Mouse (Mus musculus) MEL (cell line): ENCODE measurements at regions not wholly inside any gene's neighbourhood (a gene's known extent, or its start where the extent isn't known, plus 50 kb on each side); places are given as distances from the start of the nearest gene placed in this dataset.

Source experiments
- DNase-seq: peaks from one replicate; pipeline ENCODE4 v3.0.0; 2011; ENCODE audit warnings: low read depth, low spot score
- H3K27ac ChIP-seq: 2 replicates; pipeline ENCODE4 v1.5.1; 2012; ENCODE audit warnings: low read depth, mild to moderate bottlenecking, control low read depth, low read length, moderate library complexity; ENCODE audit not compliant: control insufficient read depth
- H3K27me3 ChIP-seq, 2 experiments: fragments of 150-350 bp in 1 of 2; sonication (generic) in 1 of 2; 2 replicates each; pipeline ENCODE4 v1.6.1; 2012; ENCODE audit warnings: low read length in 2 of 2, mild to moderate bottlenecking in 2 of 2, improper control_type of control experiment in 1 of 2, moderate library complexity in 1 of 2; ENCODE audit not compliant: insufficient read depth in 2 of 2, control insufficient read depth in 1 of 2
- H3K36me3 ChIP-seq, 2 experiments: 2 replicates each; pipeline ENCODE4 v1.6.1; 2012 to 2014; ENCODE audit warnings: low read length in 2 of 2, improper control_type of control experiment in 1 of 2, inconsistent platforms in 1 of 2, mild to moderate bottlenecking in 1 of 2; ENCODE audit not compliant: insufficient read depth in 2 of 2, control insufficient read depth in 1 of 2
- H3K4me1 ChIP-seq, 2 experiments: fragments of 150-350 bp in 1 of 2; sonication (generic) in 1 of 2; 2 replicates each; pipeline ENCODE4 v1.6.1; 2012; ENCODE audit warnings: low read length in 2 of 2, improper control_type of control experiment in 1 of 2, mild to moderate bottlenecking in 1 of 2; ENCODE audit not compliant: insufficient read depth in 2 of 2, control insufficient read depth in 1 of 2
- H3K4me3 ChIP-seq, 2 experiments: fragments of 150-350 bp in 1 of 2; sonication (generic) in 1 of 2; 2 replicates each; pipeline ENCODE4 v1.5.1; 2012; ENCODE audit warnings: low read depth in 2 of 2, low read length in 2 of 2, mild to moderate bottlenecking in 2 of 2, moderate library complexity in 2 of 2, control low read depth in 1 of 2, improper control_type of control experiment in 1 of 2; ENCODE audit not compliant: control insufficient read depth in 1 of 2, insufficient read depth in 1 of 2
- H3K79me2 ChIP-seq: 2 replicates; pipeline ENCODE4 v1.6.1; 2012; ENCODE audit warnings: mild to moderate bottlenecking, low read length, moderate library complexity; ENCODE audit not compliant: control insufficient read depth, poor library complexity, insufficient read depth
- H3K9ac ChIP-seq: 2 replicates; pipeline ENCODE4 v1.6.1; 2012; ENCODE audit warnings: low read depth, mild to moderate bottlenecking, control low read depth, low read length, moderate library complexity; ENCODE audit not compliant: control insufficient read depth, poor library complexity, severe bottlenecking
- H3K9me3 ChIP-seq: fragments of 150-350 bp; sonication (generic); replicated peaks from 2 replicates; pipeline ENCODE4 v1.6.1; 2012; ENCODE audit warnings: mild to moderate bottlenecking, low read length, improper control_type of control experiment, moderate library complexity; ENCODE audit not compliant: insufficient read depth
- CHD2 ChIP-seq: IDR thresholded peaks from 2 replicates; pipeline ENCODE4 v1.6.1; 2011; ENCODE audit warnings: low read length, improper control_type of control experiment
- E2F4 ChIP-seq: IDR thresholded peaks from 2 replicates; pipeline ENCODE4 v1.6.1; 2011; ENCODE audit warnings: low read depth, low read length, improper control_type of control experiment, borderline replicate concordance
- ELF1 ChIP-seq: IDR thresholded peaks from 2 replicates; pipeline ENCODE4 v1.6.1; 2014; ENCODE audit warnings: low read depth, mild to moderate bottlenecking, inconsistent platforms, low read length, improper control_type of control experiment, moderate library complexity
- ETS1 ChIP-seq: IDR thresholded peaks from 2 replicates; pipeline ENCODE4 v1.6.1; 2012; ENCODE audit warnings: low read depth, mild to moderate bottlenecking, inconsistent platforms, low read length, improper control_type of control experiment, moderate library complexity
- GATA1 ChIP-seq: IDR thresholded peaks from 2 replicates; pipeline ENCODE4 v1.6.1; 2011; ENCODE audit warnings: low read depth, low read length, improper control_type of control experiment
- JUND ChIP-seq: IDR thresholded peaks from 2 replicates; pipeline ENCODE4 v1.6.1; 2011; ENCODE audit warnings: low read depth, mild to moderate bottlenecking, improper control_type of control experiment, low read length
- KAT2A ChIP-seq: conservative IDR thresholded peaks from 2 replicates; pipeline ENCODE4 v1.6.1; 2012; ENCODE audit warnings: low read depth, low read length, improper control_type of control experiment, inconsistent platforms
- MAX ChIP-seq: IDR thresholded peaks from 2 replicates; pipeline ENCODE4 v1.6.1; 2011; ENCODE audit warnings: low read length, improper control_type of control experiment
- MYB ChIP-seq: IDR thresholded peaks from 2 replicates; pipeline ENCODE4 v1.6.1; 2011; ENCODE audit warnings: mild to moderate bottlenecking, low read depth, low read length, improper control_type of control experiment
- MYC ChIP-seq: IDR thresholded peaks from 2 replicates; pipeline ENCODE4 v1.6.1; 2011; ENCODE audit warnings: low read depth, mild to moderate bottlenecking, low read length, improper control_type of control experiment, moderate library complexity
- NRF1 ChIP-seq: IDR thresholded peaks from 2 replicates; pipeline ENCODE4 v1.6.1; 2014; ENCODE audit warnings: low read depth, mild to moderate bottlenecking, inconsistent platforms, low read length, improper control_type of control experiment, moderate library complexity; ENCODE audit not compliant: poor library complexity, insufficient read depth, severe bottlenecking
- POLR2AphosphoS2 ChIP-seq: IDR thresholded peaks from 2 replicates; pipeline ENCODE4 v1.6.1; 2011; ENCODE audit warnings: low read length, improper control_type of control experiment
- RCOR1 ChIP-seq: IDR thresholded peaks from 2 replicates; pipeline ENCODE4 v1.6.1; 2012; ENCODE audit warnings: low read depth, mild to moderate bottlenecking, inconsistent platforms, low read length, improper control_type of control experiment
- SIN3A ChIP-seq: IDR thresholded peaks from 2 replicates; pipeline ENCODE4 v1.6.1; 2012; ENCODE audit warnings: low read length, improper control_type of control experiment, inconsistent platforms
- SMC3 ChIP-seq: IDR thresholded peaks from 2 replicates; pipeline ENCODE4 v1.6.1; 2011; ENCODE audit warnings: low read depth, low read length, improper control_type of control experiment
- TAL1 ChIP-seq: IDR thresholded peaks from 2 replicates; pipeline ENCODE4 v1.6.1; 2012; ENCODE audit warnings: mild to moderate bottlenecking, inconsistent platforms, low read length, moderate library complexity, mixed read lengths
- TCF12 ChIP-seq: IDR thresholded peaks from 2 replicates; pipeline ENCODE4 v1.6.1; 2014; ENCODE audit warnings: low read depth, mild to moderate bottlenecking, inconsistent platforms, low read length, improper control_type of control experiment, moderate library complexity
- ZKSCAN1 ChIP-seq: IDR thresholded peaks from 2 replicates; pipeline ENCODE4 v1.6.1; 2012; ENCODE audit warnings: low read depth, mild to moderate bottlenecking, inconsistent platforms, low read length, improper control_type of control experiment, moderate library complexity
- ZNF384 ChIP-seq: IDR thresholded peaks from 2 replicates; pipeline ENCODE4 v1.6.1; 2012; ENCODE audit warnings: low read depth, mild to moderate bottlenecking, inconsistent platforms, low read length, improper control_type of control experiment

DNA sequence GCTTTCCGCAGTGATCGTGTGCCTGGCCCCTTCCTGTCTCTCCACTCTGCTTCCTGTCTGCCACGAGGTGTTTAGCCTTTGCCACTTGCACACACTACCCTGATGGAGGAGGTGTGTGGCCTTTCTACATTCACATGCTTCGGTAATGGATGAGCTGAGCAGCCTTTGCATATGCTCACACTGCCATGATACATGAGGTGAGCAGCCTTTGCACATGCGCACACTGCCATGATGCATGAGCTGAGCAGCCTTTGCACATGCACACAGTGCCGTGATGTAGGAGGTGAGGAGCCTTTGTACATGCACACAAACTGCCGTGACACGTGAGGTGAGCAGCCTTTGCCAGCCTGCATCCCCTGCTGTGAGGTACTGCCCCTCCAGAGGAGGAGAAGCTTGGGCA, 58.3 kb downstream of the Erv3 start:
- no peaks in the 10 kb centered on the region for H3K36me3 ChIP-seq
- H3K9ac ChIP-seq: no peak overlapping the region
- H3K9me3 ChIP-seq: no peaks in the 10 kb centered on the region
- H3K79me2 ChIP-seq: no peaks in the 10 kb centered on the region
- H3K27me3 ChIP-seq: no peaks in the 10 kb centered on the region; a peak in 2 of 4 replicates
- DNase-seq: no peak
- H3K4me1 ChIP-seq: no peaks in the 10 kb centered on the region
- H3K27ac ChIP-seq: no peak overlapping the region
- TF ChIP-seq JUND (no peak), MYB (no peak)
- no peak overlapping the region for H3K4me3 ChIP-seq

DNA sequence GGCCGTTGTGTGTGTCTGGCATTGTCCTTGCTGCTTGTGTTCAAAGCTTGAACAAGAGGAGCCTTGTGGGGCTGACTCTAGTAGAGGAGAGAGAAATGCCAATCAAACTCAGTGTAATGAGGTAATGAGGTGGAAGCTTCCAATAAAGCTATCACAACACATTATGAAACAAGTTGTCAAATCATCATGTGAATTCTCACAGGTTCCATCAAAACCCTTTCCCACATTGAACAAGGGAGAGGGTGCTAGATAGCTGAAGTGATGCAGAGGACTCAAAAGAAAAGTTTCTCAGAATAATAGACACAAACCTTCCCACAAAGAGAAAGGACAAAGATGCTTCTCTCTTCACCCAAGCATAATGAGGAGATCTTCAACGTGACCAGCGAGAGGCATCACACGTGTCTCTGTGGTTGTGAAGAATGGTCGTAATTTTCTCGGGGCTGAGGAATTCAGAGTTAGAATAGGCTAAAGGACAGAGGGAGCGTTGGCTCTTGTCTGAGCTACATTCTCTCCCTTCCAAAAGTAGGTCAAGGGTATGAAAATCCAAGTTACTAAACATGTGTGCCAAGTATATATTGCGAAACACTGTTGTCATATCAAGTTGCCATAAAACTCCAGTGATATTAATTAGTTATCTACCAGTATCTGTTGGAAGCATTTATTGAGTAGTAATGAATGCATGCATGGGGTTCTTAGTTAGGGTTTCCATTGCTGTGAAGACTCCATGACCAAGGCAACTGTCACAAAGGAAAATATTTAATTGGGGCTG, 59.2 kb downstream of the Erv3 start:
- no peaks in the 10 kb centered on the region for H3K9me3 ChIP-seq
- H3K27ac ChIP-seq: no peak overlapping the region
- no peaks in the 10 kb centered on the region; a peak in 2 of 4 replicates for H3K27me3 ChIP-seq
- DNase-seq: no peak
- H3K9ac ChIP-seq: no peak overlapping the region
- no peaks in the 10 kb centered on the region for H3K4me1 ChIP-seq
- no peak for TF ChIP-seq TAL1
- no peak for TF ChIP-seq SIN3A
- no peak for TF ChIP-seq GATA1
- no peak for TF ChIP-seq ETS1
- TF ChIP-seq RCOR1: no peak
- TF ChIP-seq E2F4: no peak
- TF ChIP-seq MAX: no peak
- TF ChIP-seq MYB: no peak
- TF ChIP-seq JUND: no peak
- TF ChIP-seq MYC: no peak
- no peak for TF ChIP-seq ZNF384
- no peak for TF ChIP-seq POLR2AphosphoS2
- TF ChIP-seq TCF12: no peak
- no peak for TF ChIP-seq CHD2
- TF ChIP-seq KAT2A: no peak
- no peak for TF ChIP-seq SMC3
- TF ChIP-seq ELF1: no peak
- TF ChIP-seq ZKSCAN1: no peak
- TF ChIP-seq NRF1: no peak
- H3K79me2 ChIP-seq: no peaks in the 10 kb centered on the region
- H3K4me3 ChIP-seq: no peak overlapping the region
- H3K36me3 ChIP-seq: no peaks in the 10 kb centered on the region
